Mouse (Mus musculus) thymus, adult 2 months (tissue): ENCODE measurements at regions not wholly inside any gene's neighbourhood (a gene's known extent, or its start where the extent isn't known, plus 50 kb on each side); places are given as distances from the start of the nearest gene placed in this dataset.

Experiments used
- DNase-seq: peaks from one replicate; pipeline ENCODE4 v3.0.0; 2021
- H3K27ac ChIP-seq: fragments of 200-500 bp; 2 replicates; pipeline ENCODE4 v1.5.1; 2012; ENCODE audit warnings: low read length, control low read depth; ENCODE audit not compliant: control insufficient read depth, insufficient read depth
- H3K27me3 ChIP-seq: fragments of 200-500 bp; 2 replicates; pipeline ENCODE4 v1.6.1; 2012; ENCODE audit warnings: mild to moderate bottlenecking, low read length, moderate library complexity, mixed read lengths; ENCODE audit not compliant: control insufficient read depth, insufficient read depth
- H3K36me3 ChIP-seq: fragments of 200-500 bp; 2 replicates; pipeline ENCODE4 v1.6.1; 2012; ENCODE audit warnings: mild to moderate bottlenecking, low read length, moderate library complexity; ENCODE audit not compliant: control insufficient read depth, insufficient read depth
- H3K4me1 ChIP-seq: fragments of 200-500 bp; replicated peaks from 2 replicates; pipeline ENCODE4 v1.6.1; 2012; ENCODE audit warnings: low read length; ENCODE audit not compliant: control insufficient read depth, insufficient read depth
- H3K4me3 ChIP-seq: fragments of 200-500 bp; 2 replicates; pipeline ENCODE4 v1.5.1; 2012; ENCODE audit warnings: mild to moderate bottlenecking, low read length, control low read depth, moderate library complexity; ENCODE audit not compliant: control insufficient read depth, insufficient read depth
- CTCF ChIP-seq: fragments of 200-500 bp; IDR thresholded peaks from 2 replicates; pipeline ENCODE4 v1.5.1; 2012; ENCODE audit warnings: mild to moderate bottlenecking, control low read depth, low read length, moderate library complexity, borderline replicate concordance; ENCODE audit not compliant: control insufficient read depth, poor library complexity, insufficient read depth; ENCODE audit errors: extremely low read depth
- POLR2A ChIP-seq: fragments of 200-500 bp; IDR thresholded peaks from 2 replicates; pipeline ENCODE4 v1.6.1; 2012; ENCODE audit warnings: mild to moderate bottlenecking, low read length, control low read depth, moderate library complexity; ENCODE audit not compliant: control insufficient read depth, poor library complexity, insufficient read depth; ENCODE audit errors: extremely low read depth
- WGBS: fragments of 180-500 bp; shearing (Covaris S2); methylation state at CpG from one replicate; pipeline ENCODE4 v1.1.7; 2018; 5-methylcytosine and 5-hydroxymethylcytosine counted together

- Histone ChIP-seq H3K4me1 (no peaks in the 10 kb centered on the region), H3K27ac (no peak overlapping the region), H3K36me3 (no peaks in the 10 kb centered on the region), H3K4me3 (no peak overlapping the region), H3K27me3 (no peaks in the 10 kb centered on the region)
- TF ChIP-seq CTCF = no peak
- TF ChIP-seq POLR2A = no peak
- no peak for DNase-seq
- 93% methylated on average over 21 of the region's 21 CpGs for WGBS
Observed at GRCm38 (mm10) chr5:112133688-112134573, 118.4 kb downstream of the Cryba4 start.

- Histone ChIP-seq H3K27ac (no peak overlapping the region), H3K36me3 (no peaks in the 10 kb centered on the region), H3K4me3 (no peak overlapping the region), H3K27me3 (no peaks in the 10 kb centered on the region), H3K4me1 (no peaks in the 10 kb centered on the region)
- TF ChIP-seq CTCF = no peak
- DNase-seq = no peak
- WGBS = 81% methylated on average over 13 of the region's 14 CpGs
Observed at GRCm38 (mm10) chr5:112136646-112137045, 115.7 kb downstream of the Cryba4 start.

- H3K36me3 ChIP-seq = no peaks in the 10 kb centered on the region
- H3K4me3 ChIP-seq = no peak overlapping the region
- 87% methylated on average over 3 of the region's 3 CpGs for WGBS
- TF ChIP-seq CTCF = no peak
- no peak for TF ChIP-seq POLR2A
- H3K27me3 ChIP-seq = no peaks in the 10 kb centered on the region
- no peaks in the 10 kb centered on the region for H3K4me1 ChIP-seq
- H3K27ac ChIP-seq = no peak overlapping the region
- no peak for DNase-seq
Observed at GRCm38 (mm10) chr5:112138246-112138645, 114.1 kb downstream of the Cryba4 start.

GRCm38 (mm10) chr5:112142731-112143130 lies 109.6 kb downstream of the Cryba4 start:
- no peaks in the 10 kb centered on the region for H3K27me3 ChIP-seq
- no peak for DNase-seq
- no peaks in the 10 kb centered on the region for H3K4me1 ChIP-seq
- no peak overlapping the region for H3K4me3 ChIP-seq
- H3K27ac ChIP-seq = no peak overlapping the region
- no peaks in the 10 kb centered on the region for H3K36me3 ChIP-seq
- TF ChIP-seq POLR2A = no peak
- TF ChIP-seq CTCF = no peak
- WGBS = 85% methylated on average over 3 of the region's 3 CpGs

- Histone ChIP-seq H3K4me3 (no peak overlapping the region), H3K36me3 (no peaks in the 10 kb centered on the region), H3K27ac (no peak overlapping the region), H3K27me3 (no peaks in the 10 kb centered on the region), H3K4me1 (no peaks in the 10 kb centered on the region)
- 97% methylated on average over 16 of the region's 16 CpGs for WGBS
- no peak for DNase-seq
- TF ChIP-seq CTCF (no peak), POLR2A (no peak)
Observed at GRCm38 (mm10) chr5:112143993-112144621, 108.2 kb downstream of the Cryba4 start.

GRCm38 (mm10) chr5:112153675-112154085 lies 98.6 kb downstream of the Cryba4 start:
- WGBS = 2% methylated on average over 39 of the region's 39 CpGs
- peak; percentile 80 for DNase-seq
- no peak overlapping the region for H3K4me3 ChIP-seq
- no peaks in the 10 kb centered on the region for H3K4me1 ChIP-seq
- H3K36me3 ChIP-seq = no peaks in the 10 kb centered on the region
- no peak overlapping the region for H3K27ac ChIP-seq
- no peaks in the 10 kb centered on the region; the same call in 1 of the 2 replicates for H3K27me3 ChIP-seq
- peak; percentile 99 for TF ChIP-seq CTCF
- TF ChIP-seq POLR2A = no peak

GRCm38 (mm10) chr5:112154650-112155049 lies 97.7 kb downstream of the Cryba4 start:
- H3K4me1 ChIP-seq = no peaks in the 10 kb centered on the region
- TF ChIP-seq CTCF (no peak), POLR2A (no peak)
- WGBS = 71% methylated on average over 4 of the region's 4 CpGs
- H3K4me3 ChIP-seq = no peak overlapping the region
- no peaks in the 10 kb centered on the region for H3K36me3 ChIP-seq
- H3K27ac ChIP-seq = no peak overlapping the region
- H3K27me3 ChIP-seq = no peaks in the 10 kb centered on the region; the same call in 1 of the 2 replicates
- no peak for DNase-seq
